Mouse (Mus musculus) cerebellum, postnatal 25 days (tissue): ENCODE results near the gene Arid1a.

Experiments
- DNase-seq, 2 experiments: peaks; one replicate each; pipeline ENCODE4 v3.0.0; 2021; ENCODE audit warnings: mixed read lengths in 2 of 2

The Arid1a gene

DNA sequence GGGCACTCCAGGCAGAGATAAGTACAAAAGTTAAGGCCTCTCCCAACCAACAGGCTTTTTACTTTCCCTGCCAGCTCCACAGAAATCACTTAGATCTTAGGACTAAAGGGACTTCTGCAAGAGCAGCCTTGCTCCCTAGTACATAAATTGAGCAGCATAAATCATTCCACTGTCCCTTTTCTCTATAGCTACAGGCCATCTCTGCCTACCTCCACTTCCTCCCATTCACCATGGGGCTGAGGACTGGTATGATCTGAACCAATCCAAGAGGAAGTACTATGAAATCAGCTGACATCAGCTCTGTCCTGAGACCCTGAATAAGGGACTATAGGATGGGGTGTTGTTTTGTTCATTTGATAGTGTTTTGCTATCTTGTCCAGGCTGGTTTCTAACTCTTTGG lies 26.4 kb downstream of the Arid1a start:
- DNase-seq, result no peak

DNA sequence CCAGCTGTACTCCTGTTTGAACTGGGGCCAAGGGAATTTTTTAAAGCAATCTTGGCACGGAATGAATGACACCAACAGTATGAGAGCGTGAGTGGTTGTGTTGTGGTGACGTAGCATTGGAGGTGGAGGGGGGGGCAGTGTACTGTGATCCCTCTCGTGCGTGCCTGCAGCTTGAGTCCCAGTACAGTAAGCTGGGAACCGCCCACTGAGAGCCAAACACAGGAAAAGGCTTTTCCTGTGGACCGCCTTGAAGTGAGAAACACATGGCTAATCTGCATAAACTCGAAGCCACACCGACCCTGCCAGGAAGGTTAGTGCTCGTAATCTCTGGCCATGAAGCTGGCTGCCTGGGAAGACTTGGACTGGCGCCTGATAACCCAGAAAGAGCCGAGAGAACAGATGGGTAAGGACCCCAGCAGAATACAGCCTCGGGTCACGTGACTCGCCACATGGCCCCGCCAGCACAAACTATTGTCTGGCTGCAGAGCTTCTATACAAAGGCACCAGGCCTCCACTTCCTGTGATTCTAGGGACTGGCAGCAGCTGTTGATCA lies 27.0 kb downstream of the Arid1a start:
- DNase-seq, result peak; percentile 94 to 97

DNA sequence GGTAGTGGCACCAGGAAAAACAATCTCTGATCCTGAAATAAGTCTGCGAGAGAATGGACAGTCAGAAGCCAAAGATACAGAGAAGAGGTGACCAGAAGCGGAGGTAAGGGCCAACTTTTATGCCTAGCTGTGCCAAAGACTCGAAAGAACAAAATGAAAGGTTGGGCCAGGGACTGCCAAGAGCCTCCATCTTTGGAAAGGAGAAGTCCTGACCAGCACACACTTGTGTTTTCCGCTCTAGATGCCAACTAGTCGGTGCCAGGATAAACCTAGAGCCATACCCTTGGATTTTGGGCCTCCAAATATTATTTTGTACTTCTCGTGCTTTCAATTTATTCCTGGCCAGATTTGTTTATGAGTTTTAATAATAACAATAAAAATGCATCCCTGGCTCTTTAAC lies 27.6 kb downstream of the Arid1a start:
- peak; percentile 33 to 37 for DNase-seq

DNA sequence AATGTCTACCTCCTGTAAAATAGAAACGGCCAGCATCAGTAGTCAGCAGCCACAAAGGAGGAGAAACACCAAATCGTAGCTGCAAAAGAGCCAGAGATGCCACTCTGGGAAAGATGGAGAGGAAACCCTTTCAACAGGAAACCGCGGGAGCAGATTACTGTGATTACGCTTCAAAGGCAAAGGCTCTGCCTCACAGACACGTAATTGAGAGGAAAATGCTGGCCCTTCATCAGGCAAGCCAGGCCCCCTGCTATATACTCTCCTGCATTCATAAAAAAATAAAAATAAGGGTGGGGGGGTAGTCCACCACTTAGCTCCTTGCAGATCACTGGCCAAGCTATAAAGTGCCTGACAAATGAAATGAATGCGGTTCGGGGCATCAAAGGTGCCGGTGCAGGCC lies 28.3 kb downstream of the Arid1a start:
- no peak for DNase-seq

DNA sequence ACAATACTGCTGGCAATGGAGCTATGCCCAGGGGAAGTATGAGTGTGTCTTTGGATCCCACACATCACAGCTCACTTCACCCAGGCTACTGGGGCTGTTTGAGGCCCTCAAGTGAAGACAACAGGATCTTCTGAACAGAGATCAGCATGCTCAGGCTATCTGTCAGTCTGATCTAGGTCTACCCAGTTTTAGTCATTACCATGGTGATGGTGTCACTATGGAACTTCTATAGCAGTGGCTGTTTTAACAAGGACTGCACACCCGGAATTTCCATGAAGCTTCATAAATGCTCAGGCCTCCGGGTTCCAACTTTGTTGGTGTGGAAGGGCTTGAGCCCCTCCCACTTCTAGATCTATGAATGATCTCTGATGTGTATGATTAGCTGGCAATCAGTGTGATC lies 30.9 kb downstream of the Arid1a start:
- DNase-seq, result no peak

DNA sequence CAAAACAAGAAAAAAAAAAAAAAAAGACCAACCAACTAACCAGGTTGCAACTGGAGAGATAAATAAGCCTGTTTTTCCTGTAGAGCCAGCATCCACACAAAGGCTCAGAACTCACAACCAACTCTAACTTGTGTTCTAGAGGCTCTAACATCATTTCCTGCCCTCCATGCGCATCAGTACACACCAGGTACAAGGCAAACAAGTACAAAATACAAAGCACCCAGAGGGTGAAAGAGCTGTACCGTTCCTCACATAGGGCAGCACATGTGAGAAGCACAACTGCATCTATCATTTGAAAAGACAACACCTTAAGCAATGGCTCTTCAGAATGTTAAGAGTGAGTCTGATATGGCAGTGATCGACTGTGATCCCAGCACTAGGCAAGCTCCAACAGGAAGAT lies 36.8 kb downstream of the Arid1a start:
- no peak for DNase-seq

DNA sequence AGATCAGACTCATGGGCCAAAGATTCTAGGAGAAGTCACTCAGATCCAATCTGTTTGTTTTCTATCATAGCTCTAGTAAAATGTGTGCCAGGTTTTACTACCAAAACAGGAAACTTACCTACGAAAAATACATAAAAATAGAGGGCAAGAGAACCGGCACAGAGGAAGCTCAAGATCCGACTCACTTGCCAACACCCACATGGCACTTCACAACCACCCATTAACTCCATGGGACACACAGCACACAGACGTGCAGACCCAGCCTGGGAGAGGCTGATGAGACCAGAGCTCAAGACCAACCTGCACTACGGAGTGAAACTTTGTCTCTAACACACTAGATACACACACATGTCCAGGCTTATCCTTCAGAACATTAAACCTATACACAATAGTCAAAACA lies 43.8 kb downstream of the Arid1a start:
- no peak for DNase-seq

DNA sequence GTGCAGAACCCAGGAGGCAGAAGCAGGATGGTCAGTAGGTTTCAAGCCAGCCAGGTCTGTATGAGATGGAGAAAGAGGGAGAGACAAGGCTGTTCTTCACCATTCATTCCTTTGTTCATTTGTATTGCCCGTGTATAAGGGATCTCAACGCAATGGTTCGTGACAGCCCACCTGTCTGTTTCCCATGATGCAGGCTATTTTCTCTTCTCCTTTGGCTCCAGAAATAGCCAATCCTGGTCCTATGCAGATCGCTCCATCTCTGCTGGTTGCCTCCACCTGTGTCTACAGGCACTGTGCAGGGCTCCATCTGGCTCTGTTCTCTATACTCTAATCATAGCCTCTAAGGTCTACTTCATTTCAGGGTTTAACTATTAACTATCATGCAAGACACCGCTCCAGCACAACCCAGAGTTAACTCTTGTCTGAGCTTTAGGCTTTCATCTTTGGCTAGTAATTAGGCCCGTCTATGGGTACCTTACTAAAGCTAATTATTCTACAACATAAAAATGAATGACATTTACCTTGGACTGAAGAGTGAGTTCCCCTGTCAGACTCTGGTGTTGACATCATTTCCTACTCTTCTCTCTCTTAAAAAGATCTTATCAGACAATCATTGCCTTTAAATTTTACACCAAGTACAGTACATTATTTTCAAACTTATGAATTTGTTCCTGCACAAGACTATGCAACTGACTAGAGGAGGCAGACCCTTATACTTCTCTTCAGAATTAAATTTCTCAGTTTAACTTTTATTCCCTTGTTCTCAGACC lies 45.1 kb downstream of the Arid1a start:
- DNase-seq, result peak; percentile 67 to 72

DNA sequence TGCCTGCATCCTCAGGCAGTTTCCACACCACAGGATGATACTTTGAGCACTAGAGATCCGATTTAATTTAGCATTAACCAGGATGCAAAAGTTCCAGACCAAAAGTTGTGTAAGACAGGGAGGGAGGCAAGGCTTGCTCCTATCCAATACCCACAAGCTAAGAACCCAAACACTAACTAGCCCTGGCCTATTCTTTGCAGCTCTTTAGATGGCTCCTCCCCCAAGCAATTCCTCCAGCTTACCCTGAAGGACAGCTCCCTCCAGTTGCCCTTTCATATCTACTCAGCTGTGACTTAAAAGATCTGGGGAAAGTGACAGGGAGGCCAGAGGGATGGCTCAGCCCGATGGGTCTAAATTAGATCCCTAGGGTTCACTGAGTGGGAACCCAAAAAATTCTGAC lies 47.2 kb downstream of the Arid1a start:
- DNase-seq, result no peak

DNA sequence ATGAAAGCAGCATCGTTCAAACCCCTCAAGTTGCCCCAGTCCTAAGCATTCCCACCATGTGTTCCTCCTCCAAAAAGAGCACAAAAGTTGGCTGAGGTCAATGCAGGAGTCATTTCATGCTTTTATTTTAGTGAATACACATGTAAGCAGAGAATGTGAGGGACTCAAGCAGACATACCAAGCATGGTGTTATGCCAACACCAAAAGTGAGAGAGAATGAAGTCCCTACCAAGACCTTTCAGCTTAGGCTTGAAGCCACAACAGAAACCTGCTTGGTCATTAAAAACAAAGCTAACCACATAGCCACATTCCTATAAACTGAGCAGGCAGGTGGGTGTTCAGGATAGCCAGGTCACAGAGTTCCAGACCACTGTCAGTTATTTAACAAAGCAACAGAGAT lies 49.1 kb downstream of the Arid1a start:
- no peak for DNase-seq

DNA sequence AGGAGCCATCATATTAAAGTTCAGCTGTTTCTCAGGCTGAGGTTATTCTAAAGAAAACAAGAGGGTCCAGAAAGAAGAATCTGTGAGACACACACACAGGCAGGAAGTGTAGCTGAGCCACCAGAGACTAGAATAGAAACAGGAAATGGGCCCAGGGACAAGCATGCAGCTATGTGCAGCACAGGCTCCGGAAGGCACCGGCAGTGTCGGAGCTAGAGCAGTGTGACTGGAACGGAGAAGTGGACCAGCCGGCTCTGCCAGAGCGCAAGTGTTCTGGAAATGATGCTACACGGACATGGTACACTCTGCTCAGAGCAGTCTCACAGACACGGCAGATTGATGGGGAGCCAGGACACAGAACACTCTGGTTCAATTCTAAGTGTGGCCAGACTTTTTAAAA lies 49.6 kb downstream of the Arid1a start:
- DNase-seq, result peak; percentile 82 to 83

DNA sequence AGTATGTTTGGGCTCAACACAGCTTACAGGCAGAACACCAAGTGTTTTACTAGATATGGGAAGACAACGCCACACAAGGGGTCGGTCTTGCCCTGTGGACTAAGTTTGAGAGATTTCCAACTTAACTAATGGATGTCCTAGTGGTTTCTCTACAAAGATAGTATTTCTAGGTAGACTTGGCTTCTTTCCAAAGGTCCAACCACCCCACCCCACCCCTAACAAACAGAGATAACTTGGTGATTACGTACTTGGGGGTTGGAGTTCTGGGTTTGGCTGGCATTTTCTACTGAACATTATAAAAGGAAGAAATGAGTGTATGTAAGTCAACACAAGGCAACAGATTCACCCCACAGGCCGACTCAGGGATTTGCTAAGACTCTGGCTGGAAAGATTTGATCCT lies 51.5 kb downstream of the Arid1a start:
- DNase-seq, result no peak

DNA sequence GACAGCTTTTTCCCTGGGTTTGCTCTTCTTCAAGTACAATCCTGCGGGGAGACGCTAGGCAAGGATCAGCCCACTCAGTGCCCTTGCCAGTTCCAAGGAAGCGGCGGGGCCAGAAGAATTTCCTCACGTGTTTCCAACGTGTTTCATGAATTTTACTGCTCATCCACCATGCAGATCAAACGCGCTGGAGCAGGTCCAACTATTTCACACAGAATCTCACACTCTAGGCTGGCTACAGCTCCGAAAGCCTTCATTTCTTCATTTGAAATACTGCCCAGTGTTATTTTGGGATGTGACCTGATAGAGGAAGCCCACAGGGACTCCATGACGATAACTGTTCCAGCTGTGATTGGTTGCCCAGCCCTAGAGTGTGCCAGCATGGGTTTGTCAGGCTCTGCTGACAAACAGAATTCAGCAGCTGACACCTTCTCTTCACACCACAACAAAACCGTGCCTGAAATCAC lies 55.6 kb downstream of the Arid1a start:
- DNase-seq, result peak; percentile 58 to 67

DNA sequence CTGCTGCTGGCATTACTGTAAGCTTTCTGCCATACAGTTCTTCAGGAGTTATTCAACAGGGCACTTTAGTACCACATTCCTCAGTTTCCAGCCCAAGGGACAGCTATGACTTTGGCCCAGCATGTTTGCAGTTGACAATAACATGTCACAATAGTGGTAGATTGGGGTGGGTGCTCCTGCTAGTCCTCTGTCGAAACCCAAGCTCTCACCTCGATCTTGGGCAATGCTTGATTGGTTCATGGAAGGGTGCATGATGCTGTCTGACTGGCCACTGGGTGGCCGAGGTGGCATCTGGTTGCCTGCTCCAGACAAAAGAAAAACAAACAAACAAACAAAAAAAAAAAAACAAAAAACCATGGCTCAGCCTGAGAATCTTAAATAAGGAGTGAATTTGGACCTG lies 61.2 kb downstream of the Arid1a start:
- no peak for DNase-seq

DNA sequence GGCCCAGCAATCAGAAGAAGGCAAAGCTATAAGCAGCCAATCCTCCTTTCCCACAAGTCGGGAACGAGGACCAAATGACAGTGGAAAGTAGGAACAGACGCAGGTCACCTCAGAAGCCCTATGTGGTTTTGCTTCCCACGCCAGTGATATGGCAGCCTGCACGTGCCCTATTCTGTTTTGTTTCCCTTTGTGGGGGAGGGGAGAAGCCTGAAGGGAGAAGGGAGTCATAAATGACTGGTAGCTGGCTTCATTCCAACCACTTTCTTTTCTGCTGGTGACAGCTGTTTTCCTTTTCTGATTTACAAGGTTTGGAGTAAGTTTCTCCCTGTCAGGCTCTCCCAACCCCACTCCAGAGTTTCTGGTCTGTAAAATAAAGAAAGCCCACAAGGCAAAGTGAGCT lies 66.3 kb downstream of the Arid1a start:
- DNase-seq, result no peak

DNA sequence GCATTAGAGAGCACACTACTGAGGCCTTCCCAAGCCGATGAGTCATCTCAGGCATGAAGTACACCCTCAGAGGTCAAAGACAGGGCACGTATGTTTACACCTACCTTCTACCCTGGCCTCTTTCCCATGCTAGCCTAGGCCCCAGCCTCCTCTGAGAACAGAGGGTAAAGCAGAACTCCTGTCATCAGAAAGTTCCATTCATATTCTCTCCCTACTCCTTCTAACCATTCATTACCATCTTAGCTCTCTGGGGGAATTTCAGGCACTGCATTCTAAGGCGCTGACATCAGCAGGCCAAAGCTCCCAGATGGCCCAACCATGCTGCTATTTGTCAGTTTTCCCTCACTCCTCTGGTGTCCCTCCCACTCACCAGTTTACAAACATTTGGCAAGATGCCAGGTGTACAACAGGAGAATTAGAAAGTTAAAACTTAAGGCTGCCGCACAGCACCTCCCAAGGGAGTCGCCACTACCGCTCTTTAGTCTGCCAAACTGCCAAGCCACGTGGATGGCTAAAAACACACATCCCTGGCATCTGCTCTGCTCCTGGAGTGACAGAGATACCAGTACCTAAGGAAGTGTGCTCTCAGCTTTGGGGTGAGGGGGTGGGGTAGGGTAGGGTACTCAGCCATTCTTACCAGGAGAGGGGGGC lies 68.0 kb downstream of the Arid1a start:
- DNase-seq, result no peak

DNA sequence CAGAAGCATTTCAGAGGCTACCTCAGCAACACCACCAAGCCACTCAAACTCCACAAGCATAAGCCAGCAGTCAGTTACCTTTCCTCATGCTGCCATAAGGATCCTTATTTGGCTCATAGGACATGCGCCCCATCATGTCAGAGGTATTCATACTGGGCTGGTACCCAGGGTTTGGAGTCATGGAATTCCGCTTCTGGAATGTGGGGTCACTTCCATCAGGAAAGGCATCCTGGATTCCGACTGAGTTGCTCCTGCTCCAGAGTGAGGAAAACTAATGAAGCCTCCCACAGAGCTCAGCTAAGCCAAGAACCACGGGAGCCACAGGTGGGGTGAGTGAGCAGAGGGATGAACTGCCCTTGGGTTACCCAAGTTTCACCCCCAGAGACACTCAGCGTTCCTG lies 69.4 kb downstream of the Arid1a start:
- no peak for DNase-seq

DNA sequence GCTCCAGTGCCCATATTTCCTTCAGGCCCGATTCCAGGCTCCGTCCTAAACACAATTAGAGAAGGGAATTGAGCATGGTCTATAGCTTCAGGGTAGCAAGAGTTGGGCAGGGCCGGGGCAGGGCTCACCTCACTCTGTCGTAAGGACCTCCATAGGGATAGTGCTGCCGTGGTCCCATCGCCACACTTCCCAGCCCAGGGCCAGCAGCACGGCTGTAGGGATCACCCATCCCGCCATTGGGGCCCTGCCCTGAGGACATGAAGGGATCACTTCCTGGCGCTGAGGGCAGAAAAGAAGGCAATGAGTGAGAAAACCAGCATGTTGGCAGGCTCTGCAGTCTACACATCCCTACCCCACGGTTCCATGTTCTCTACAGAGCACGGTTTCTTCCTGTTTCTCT lies 70.1 kb downstream of the Arid1a start:
- DNase-seq, result no peak

DNA sequence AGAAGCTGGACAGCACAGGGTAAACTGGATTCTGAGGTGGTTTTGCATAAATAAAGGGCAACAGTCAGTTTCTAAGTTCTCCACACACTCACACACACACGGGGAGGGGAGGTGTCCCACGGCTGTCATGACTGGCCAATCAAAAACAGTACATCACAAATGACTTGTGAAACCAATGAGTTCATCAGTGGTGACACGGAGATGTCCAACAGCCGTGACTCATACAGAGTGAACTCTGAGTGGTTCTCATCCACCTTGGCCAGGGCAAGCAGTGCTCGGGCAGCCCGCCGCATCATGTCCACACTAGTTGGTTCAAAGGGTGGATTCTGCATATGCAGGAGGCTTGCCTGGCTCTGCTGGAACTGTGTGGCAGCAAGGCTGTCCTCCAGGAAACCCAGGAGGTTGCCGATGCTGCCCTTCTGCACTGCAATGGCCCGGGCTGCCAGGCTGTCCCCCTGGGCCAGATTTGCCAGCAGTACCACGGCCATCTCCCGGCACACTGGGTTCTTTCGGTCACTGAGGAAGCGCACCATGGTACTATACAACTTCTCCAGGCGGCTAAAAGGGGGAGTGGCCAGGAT lies 76.3 kb downstream of the Arid1a start:
- peak; percentile 53 to 54 for DNase-seq

DNA sequence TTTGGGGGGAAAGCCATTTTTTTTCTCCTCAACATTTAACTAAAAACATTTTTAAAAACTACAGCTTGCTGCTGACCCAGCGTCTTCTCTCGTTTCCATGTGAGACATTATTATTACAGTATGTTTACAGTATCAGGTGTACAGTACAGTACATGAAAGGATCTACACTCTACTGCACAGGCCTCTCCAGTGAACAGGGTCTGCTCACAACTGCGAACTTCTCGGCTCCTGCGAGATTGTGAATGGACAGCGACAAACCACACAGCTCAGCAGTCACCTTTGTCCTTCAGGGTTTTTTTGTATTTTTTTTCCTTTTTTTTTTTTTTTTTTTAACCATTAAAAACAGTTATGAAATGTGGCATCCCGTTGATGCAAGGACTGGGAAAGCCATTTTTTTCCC lies 76.9 kb downstream of the Arid1a start:
- no peak for DNase-seq

DNA sequence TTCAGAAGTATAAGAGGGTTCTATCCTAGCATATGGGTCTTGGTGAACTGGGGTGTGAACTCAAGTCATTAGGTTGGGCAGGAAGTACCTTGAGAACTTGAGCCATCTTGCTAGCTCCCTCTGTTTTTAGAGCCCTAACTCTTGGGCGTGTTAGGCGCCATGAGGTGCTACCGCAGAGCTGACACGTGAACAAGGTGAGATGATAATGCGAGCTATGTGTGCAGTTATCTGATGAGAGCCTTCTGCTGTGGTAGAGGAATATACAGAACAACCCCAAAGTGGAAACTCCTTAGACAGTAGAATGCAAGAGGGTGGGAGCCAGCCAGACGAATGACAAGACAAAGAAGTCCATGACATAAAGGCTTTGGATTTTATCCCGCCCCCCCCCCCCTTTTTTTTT lies 79.3 kb downstream of the Arid1a start:
- DNase-seq, result no peak

DNA sequence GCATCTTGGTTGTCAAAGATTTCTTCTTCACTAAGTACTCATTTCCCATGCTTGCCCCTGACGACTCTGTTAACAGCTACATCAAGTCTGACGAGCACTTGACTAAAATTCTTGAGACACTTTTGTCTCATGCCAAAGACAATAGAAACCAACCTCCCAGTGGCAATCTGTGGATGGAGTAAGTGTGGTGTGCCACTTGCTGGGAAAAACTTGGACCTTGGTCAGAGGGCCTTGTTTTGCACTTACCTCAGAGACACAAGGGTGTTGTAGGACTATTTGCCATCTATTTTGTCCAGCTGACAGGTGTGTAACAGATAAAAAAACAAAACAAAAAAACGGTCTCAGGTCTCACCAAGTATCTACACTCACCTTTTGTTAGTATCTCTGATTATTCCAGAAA lies 80.4 kb downstream of the Arid1a start:
- no peak for DNase-seq

DNA sequence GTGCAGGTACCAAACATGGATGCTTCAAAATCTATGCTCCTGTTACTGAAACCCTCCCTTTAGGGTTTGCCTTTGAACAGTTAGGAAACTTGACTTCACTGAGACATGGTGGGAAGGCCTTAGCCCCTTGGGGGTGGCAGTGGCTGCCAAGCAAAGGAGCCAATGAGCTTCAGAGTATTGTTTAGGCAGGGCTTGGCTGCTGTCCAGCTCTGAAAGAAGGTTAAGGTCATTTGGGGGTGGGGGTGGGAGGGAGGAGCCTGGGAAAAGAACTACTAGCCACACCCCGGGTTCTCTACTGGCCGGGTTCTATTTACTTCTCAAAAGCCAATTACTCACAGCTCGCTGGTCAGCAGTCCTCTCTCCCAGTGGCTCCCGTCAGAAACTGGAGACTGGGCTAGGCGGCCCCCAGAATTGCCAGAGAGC lies 81.0 kb downstream of the Arid1a start:
- peak in 1 of 2 experiments; percentile 59 for DNase-seq

DNA sequence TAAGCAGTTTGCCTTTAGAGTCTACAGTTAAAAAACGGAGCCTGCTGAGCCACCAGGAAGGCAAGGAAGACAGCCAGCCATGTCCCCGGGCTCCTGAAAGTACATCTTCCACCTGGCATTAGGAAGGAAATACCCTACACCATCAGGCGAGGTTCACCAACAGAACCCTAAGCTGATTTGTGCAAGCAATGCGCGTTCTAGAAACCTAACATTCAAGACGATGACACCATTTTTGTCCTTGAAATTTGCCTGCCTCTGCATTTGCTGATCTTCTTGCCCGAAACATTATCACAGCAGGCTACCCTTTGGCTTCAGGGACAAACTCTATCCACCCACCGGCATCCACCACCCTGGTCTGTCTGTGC lies 82.3 kb downstream of the Arid1a start:
- DNase-seq, result peak; percentile 43 to 60
